Mouse (Mus musculus) ovary, adult 10 weeks (tissue): ENCODE data around the gene Daxx. TPM values are rescaled to one million over a fixed set of nuclear protein-coding genes. Genes with fewer than 3 reads are reported as not detected.

Experiments
- polyA plus RNA-seq: library from polyadenylated mRNA; stranded (reverse); fragments of 350-450 nt; fragmentation: Illumina TruSeq; extraction: RNeasy Lipid Tissue Mini Kit (QIAGEN cat#74804); gene quantifications from one replicate; pipeline ENCODE4 v1.2.3, GENCODE M21; 2014

Gene Daxx
- polyA plus RNA-seq, result 6.0 TPM

DNA sequence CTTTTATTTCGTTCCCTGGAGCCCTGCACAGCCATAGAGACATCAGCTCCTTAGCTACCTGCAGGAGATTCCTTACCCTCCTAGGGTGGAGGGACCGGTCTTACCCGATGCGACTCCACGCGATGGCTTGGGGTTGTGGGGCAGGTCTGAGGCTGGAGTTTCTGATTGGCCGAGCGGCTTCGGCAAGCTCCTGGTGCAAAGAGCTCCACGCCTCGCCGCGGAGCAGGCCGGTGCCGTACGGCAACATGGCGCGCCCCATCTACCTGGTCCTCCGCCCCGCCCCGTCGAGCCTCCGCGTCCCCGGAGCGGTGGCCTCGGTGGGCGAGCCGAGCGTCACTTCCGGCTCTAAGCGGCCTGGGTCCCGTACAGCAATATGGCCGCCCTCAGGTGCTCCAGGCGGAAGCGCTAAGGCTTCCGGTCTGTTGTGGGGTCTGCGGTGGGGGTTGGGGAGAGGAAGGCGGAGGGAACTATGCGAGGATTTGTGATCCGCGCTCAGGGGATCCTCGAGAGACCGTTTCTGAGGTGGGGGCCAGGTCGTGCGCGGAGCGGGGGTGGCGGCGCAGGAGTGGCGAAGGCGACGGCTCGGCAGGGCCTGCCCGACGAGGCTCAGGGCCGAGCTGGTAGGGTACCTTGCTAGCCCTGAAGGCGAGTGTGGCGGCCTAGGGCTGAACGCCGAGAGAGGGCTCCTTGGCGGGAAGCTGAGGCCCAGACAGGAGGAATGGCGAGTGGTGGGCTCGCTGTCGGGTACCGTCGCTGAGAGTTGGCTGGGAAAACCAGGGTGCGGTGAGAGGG is at the start of gene Daxx:
Daxx (plus strand) TSS at position 338 of the 792 bp plus-strand sequence.

DNA sequence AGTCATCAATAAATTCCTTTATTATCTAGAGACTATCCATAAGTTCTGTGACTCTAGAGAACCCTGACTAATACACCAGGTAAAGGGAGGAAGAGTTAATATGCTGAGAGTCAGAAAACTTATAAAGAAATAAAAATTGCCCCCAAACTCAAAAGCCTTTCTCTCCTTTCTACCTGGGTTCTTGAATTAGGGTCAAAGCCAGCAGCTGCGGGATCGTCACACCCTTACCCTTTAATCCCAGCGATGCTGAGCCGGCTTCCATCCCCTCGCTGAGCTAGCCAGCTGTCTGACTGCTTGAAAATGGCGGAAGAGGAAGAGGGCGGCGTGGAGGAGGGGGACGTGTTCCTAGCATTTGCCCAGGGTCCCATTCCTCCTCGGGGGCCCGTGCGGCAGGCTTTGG is 35.7 kb upstream of the Daxx start, which contains the start of gene Gm7029:
Gm7029 (plus strand) TSS at position 301 of the 400 bp plus-strand sequence.

GRCm38 (mm10) chr17:33890533-33891059 is 18.6 kb upstream of the Daxx start, which contains the start of gene Kifc1:
Gene Kifc1, minus strand, starts transcription at chr17:33890661.

DNA sequence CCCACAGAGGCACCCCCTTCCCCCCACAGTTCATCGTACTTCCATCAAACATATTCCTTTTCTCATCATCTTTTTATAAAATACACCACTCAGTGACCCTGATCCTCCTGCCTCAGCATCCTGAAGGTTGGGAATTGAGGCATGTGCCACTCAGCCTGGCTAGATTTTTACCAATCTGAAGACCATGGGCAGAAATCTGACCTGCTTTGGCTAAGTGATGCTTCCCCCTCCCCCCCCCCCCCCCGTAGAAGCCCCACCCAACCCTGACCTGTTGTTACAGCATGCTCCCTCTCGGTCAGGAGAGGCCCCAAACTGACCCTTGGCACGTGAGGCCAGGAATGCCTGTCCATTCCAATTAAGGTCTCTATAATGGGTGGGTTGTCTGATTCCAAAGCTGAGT is 4.4 kb upstream of the Daxx start, which contains the start of gene Platr17:
Platr17 (plus strand) TSS at position 301 of the 400 bp plus-strand sequence.

DNA sequence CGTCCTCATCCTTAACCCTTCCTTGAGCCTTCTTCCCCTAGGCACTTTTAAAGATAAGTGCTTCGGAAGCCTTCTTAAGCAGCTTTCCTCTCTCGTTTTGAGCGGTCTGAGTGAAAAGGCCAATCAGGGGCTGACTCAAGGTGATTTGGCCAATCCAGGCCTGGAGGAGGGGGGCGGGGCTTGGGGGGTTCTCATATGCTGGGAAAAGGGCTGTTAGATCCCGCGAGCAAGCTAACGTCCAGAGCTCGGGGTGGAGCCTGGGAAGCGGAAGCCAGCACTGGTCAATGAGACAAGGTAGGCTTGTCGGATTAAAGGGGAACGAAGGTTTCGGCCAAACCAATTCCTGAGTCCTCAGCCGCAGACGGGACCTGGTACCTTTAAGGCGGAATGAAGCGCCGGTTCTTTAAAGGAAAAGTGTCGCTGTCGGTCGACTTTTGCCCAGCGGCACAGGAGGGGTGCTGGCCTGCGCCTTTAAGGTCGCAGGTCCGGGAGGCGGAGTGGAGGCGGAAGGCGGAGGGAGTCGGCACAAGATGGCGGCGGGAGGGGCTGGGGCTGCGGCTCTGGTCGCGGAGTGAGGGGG is 6.5 kb downstream of the Daxx start, which contains the start of the genes Tapbp and Zbtb22:
Tapbp (plus strand) TSS at position 229 of the 580 bp plus-strand sequence.
Zbtb22 (plus strand) TSS at position 234 of the 580 bp plus-strand sequence.

DNA sequence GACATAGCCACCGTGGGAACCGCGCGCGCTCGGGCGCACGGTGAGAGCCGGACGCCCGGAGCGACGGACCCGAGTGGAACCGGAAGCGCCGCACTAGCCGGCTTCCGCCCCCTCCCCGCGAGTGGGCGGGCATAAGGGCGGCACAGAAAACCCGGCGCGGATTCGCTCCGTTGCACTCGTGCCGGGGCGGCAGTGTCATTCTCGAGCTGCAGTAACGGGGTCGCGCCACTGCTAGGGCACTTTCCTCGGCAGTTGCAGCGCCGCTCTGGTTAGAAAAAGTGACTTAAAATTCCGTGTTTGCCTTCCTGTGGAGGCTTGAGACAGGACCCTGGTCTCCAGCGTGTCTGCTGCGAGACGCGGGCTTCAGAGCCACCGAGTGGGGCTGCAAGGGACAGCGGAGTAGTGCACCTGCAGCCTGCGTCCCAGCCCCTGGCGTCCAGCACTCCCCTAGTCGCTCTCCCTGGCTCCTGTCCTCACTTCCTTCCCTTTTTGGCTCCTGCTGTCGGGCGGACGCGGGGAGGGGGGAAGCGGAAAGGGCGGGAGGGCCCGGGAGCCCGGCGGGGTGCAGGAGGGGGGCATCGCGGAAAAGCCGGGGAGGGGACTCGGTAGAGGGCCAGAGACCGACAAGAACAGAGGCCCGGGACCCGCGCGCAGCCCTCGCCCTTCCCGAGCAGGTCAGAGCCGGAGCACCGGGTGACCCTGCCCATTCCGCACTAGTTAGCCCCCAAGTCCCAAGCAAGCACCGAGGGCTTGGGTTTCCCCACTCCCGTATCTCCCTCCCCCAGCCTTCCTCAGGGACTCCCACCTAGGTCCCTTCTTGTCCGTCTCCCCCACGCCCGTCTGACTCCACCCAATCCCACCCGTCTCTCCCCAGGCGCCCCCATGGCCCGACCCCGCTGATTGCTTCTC is 20.4 kb downstream of the Daxx start, which contains the start of gene Rgl2:
Rgl2 (plus strand) TSS at position 173 of the 909 bp plus-strand sequence.

DNA sequence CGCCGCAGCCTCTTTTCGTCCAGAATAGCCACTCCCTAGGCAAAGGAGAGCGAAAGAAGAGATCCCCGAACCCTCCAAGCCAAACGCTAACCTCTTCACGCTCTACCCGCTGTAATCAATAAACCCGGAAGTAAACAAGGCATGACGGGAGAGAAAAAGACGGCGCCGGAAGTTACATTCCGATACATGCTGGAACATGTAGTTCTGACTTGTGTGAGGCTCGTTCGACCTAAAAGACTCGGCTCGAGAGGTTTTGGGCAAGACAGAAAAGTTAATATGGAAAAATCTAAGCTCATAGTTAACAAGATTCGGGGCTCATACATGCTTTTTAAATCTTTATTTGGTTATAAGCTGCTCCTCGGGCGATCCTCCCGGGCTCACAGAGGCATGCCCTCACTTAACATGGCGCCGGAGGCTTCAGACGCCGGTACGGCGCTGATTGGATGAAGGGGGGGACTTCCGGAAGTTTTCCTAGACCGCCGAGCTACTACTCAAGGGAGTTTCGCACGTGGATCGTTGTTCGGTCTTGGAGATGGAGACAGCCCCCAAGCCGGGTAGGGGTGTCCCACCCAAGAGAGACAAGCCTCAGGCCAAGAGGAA is 31.1 kb downstream of the Daxx start, which contains the start of the genes Pfdn6 and Wdr46:
Pfdn6 (minus strand) TSS at position 138 of the 600 bp plus-strand sequence.
Wdr46 (plus strand) TSS at position 455 of the 600 bp plus-strand sequence.

DNA sequence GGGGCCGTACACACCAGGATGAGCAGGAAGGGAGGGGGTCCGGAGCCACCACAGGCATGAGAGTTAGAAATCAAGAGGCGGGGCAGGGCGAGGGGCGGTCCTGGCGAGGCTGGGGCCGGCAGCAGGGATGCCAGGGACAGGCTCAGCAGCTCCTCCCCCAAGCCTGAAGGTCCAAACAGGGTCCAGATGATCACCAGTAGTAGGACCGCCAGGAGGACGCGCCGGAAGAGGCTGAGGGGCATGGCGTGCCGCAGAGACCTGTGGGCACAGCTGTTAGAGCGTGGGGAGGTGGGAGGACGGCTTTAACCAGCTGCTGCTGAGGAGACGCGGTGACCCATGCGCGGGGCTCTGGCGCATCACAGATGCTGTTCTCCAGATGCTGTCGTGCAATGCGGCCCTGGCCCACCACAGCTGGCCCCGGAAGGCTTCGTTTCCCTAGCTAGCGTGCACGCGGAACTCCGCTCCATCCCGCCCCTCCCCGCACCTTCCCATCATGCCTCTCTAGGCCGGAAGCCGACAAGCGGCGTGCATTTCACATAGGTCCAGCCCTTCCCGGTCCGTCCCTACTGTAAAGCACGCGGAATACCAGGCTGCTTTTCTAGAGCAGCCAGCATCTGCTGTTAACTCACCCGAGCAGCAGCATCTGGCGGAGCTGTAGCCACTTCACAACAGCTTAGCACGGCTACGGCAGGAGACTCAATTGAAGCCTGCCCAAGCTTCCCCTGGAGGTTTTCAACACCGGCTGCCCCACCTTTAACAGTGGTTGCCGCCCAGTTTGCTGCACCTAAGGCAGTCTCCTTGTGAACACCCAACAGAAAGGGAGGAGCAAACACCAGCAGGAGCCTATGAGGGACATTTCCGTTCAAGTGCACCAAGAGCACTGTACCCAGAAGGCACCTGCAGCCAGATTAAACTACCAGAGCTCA is 42.1 kb downstream of the Daxx start, which contains the start of gene B3galt4:
B3galt4 (minus strand) TSS at position 468 of the 926 bp plus-strand sequence.

GRCm38 (mm10) chr17:33955555-33956214 is 46.5 kb downstream of the Daxx start, which contains the start of the genes Vps52 and Rps18:
Gene Vps52, plus strand, starts transcription at chr17:33955812.
Gene Rps18, minus strand, starts transcription at chr17:33956001.

Other genes starting within 250 kb of the Daxx start
- gene Hnrnpm, start 222.6 kb upstream of the Daxx start, polyA plus RNA-seq, result 627 TPM
- 16.3 TPM for gene March2, start 190.7 kb upstream of the Daxx start, polyA plus RNA-seq
- gene Rab11b, start 148.9 kb upstream of the Daxx start, polyA plus RNA-seq, result 36.7 TPM
- gene Angptl4, start 127.6 kb upstream of the Daxx start, polyA plus RNA-seq, result 5.5 TPM
- 5.6 TPM for gene Kank3, start 98.9 kb upstream of the Daxx start, polyA plus RNA-seq
- gene Rps28, start 84.9 kb upstream of the Daxx start, polyA plus RNA-seq, result 90.3 TPM
- 14.1 TPM for gene Ndufa7, start 84.8 kb upstream of the Daxx start, polyA plus RNA-seq
- gene Cd320, start 66.3 kb upstream of the Daxx start, polyA plus RNA-seq, result 9.6 TPM
- gene Gm7029, start 35.6 kb upstream of the Daxx start, polyA plus RNA-seq, result not detected
- gene Kifc1, start 18.8 kb upstream of the Daxx start, polyA plus RNA-seq, result 4.2 TPM
- gene Platr17, start 4.3 kb upstream of the Daxx start, polyA plus RNA-seq, result not detected
- 33.7 TPM for gene Tapbp, start 6.5 kb downstream of the Daxx start, polyA plus RNA-seq
- 1.7 TPM for gene Zbtb22, start 6.5 kb downstream of the Daxx start, polyA plus RNA-seq
- gene Rgl2, start 20.1 kb downstream of the Daxx start, polyA plus RNA-seq, result 1.9 TPM
- 15.3 TPM for gene Pfdn6, start 30.9 kb downstream of the Daxx start, polyA plus RNA-seq
- 0.74 TPM for gene Wdr46, start 31.2 kb downstream of the Daxx start, polyA plus RNA-seq
- gene B3galt4, start 42.1 kb downstream of the Daxx start, polyA plus RNA-seq, result 0.29 TPM
- 3.7 TPM for gene Vps52, start 46.4 kb downstream of the Daxx start, polyA plus RNA-seq
- 24.9 TPM for gene Rps18, start 46.6 kb downstream of the Daxx start, polyA plus RNA-seq
- 77.3 TPM for gene H2-K1, start 90.9 kb downstream of the Daxx start, polyA plus RNA-seq
- gene Ring1, start 115.3 kb downstream of the Daxx start, polyA plus RNA-seq, result 1.5 TPM
- gene H2-Ke6, start 118.6 kb downstream of the Daxx start, polyA plus RNA-seq, result not detected
- 1.2 TPM for gene Slc39a7, start 122.3 kb downstream of the Daxx start, polyA plus RNA-seq
- 1.2 TPM for gene Rxrb, start 122.4 kb downstream of the Daxx start, polyA plus RNA-seq
- not detected for gene Col11a2, start 130.0 kb downstream of the Daxx start, polyA plus RNA-seq
- not detected for gene H2-Oa, start 182.9 kb downstream of the Daxx start, polyA plus RNA-seq
- gene H2-DMa, start 210.1 kb downstream of the Daxx start, polyA plus RNA-seq, result not detected
- gene Brd2, start 213.2 kb downstream of the Daxx start, polyA plus RNA-seq, result 266 TPM
- gene H2-DMb2, start 233.9 kb downstream of the Daxx start, polyA plus RNA-seq, result 1.1 TPM
- gene H2-DMb1, start 243.7 kb downstream of the Daxx start, polyA plus RNA-seq, result 5.0 TPM